Mouse (Mus musculus) lung, embryonic 16.5 days (tissue): ENCODE measurements around the gene Ccdc137. TPM values are rescaled to one million over a fixed set of nuclear protein-coding genes. Genes with fewer than 3 reads are reported as not detected.

ENCODE experiments used
- ATAC-seq: fragments of 200-750 bp; cut with Nextera tagmentation; 2 replicates; pipeline ENCODE4 v1.8.0; 2017; ENCODE audit warnings: low read depth, mild to moderate bottlenecking, moderate library complexity
- H3K27ac ChIP-seq: fragments of 300-500 bp; sonication (generic); 2 replicates; pipeline ENCODE4 v1.5.1; 2014; ENCODE audit warnings: mild to moderate bottlenecking, control low read depth, low read length
- H3K27me3 ChIP-seq: fragments of 300-500 bp; sonication (generic); 2 replicates; pipeline ENCODE4 v1.6.1; 2014; ENCODE audit warnings: low read depth, low read length, mixed read lengths; ENCODE audit not compliant: control insufficient read depth, insufficient read depth
- H3K36me3 ChIP-seq: fragments of 300-500 bp; sonication (generic); 2 replicates; pipeline ENCODE4 v1.6.1; 2014; ENCODE audit warnings: low read length; ENCODE audit not compliant: control insufficient read depth, insufficient read depth
- H3K4me1 ChIP-seq: fragments of 300-500 bp; sonication (generic); replicated peaks from 2 replicates; pipeline ENCODE4 v1.6.1; 2014; ENCODE audit warnings: low read length, mixed read lengths; ENCODE audit not compliant: control insufficient read depth, insufficient read depth
- H3K4me2 ChIP-seq: fragments of 300-500 bp; sonication (generic); 2 replicates; pipeline ENCODE4 v1.6.1; 2014; ENCODE audit warnings: low read depth, low read length, control low read depth
- H3K4me3 ChIP-seq: fragments of 300-500 bp; sonication (generic); 2 replicates; pipeline ENCODE4 v1.5.1; 2014; ENCODE audit warnings: mild to moderate bottlenecking, low read length, control low read depth
- H3K9ac ChIP-seq: fragments of 300-500 bp; sonication (generic); 2 replicates; pipeline ENCODE4 v1.6.1; 2014; ENCODE audit warnings: low read length, control low read depth
- H3K9me3 ChIP-seq: fragments of 300-500 bp; sonication (generic); 2 replicates; pipeline ENCODE4 v1.6.1; 2016; ENCODE audit warnings: low read length; ENCODE audit not compliant: control insufficient read depth
- WGBS: fragments of 180-500 bp; shearing (Covaris S2); extraction: QIAGEN DNeasy Blood & Tissue Kit; methylation state at CpG from one replicate; pipeline ENCODE4 v1.1.7; 2014; 5-methylcytosine and 5-hydroxymethylcytosine counted together
- polyA plus RNA-seq: library from polyadenylated mRNA; unstranded; fragments of >200 nt; fragmentation: Nextera tagmentation; extraction: Ambion mirVana; gene quantifications from 2 replicates; pipeline ENCODE4 v1.2.1, GENCODE M21; 2015

Ccdc137 gene
- polyA plus RNA-seq, 1 experiment from 2014 or later = 34.8 TPM

- no peak for ATAC-seq
- Histone ChIP-seq H3K9me3 (no peaks in the 10 kb centered on the region), H3K4me2 (no peak overlapping the region), H3K36me3 (no peaks in the 10 kb centered on the region), H3K9ac (no peak overlapping the region), H3K27me3 (no peaks in the 10 kb centered on the region), H3K4me3 (no peak overlapping the region), H3K27ac (no peak overlapping the region), H3K4me1 (peaks cover 8% of the 10 kb centered on the region)
- WGBS = 74% methylated on average over 3 of the region's 3 CpGs
Observed at GRCm38 (mm10) chr11:120505661-120506060, 47.7 kb downstream of the Ccdc137 start.

- H3K4me2 ChIP-seq = no peak overlapping the region
- H3K27ac ChIP-seq = peak overlapping the region; percentile 89
- ATAC-seq = peak; percentile 62
- H3K9me3 ChIP-seq = no peaks in the 10 kb centered on the region
- H3K27me3 ChIP-seq = no peaks in the 10 kb centered on the region
- no peak overlapping the region for H3K9ac ChIP-seq
- WGBS = 56% methylated on average over 4 of the region's 4 CpGs
- H3K36me3 ChIP-seq = no peaks in the 10 kb centered on the region
- peaks cover 8% of the 10 kb centered on the region for H3K4me1 ChIP-seq
- no peak overlapping the region for H3K4me3 ChIP-seq
Observed at GRCm38 (mm10) chr11:120506899-120507298, 49.0 kb downstream of the Ccdc137 start.

DNA sequence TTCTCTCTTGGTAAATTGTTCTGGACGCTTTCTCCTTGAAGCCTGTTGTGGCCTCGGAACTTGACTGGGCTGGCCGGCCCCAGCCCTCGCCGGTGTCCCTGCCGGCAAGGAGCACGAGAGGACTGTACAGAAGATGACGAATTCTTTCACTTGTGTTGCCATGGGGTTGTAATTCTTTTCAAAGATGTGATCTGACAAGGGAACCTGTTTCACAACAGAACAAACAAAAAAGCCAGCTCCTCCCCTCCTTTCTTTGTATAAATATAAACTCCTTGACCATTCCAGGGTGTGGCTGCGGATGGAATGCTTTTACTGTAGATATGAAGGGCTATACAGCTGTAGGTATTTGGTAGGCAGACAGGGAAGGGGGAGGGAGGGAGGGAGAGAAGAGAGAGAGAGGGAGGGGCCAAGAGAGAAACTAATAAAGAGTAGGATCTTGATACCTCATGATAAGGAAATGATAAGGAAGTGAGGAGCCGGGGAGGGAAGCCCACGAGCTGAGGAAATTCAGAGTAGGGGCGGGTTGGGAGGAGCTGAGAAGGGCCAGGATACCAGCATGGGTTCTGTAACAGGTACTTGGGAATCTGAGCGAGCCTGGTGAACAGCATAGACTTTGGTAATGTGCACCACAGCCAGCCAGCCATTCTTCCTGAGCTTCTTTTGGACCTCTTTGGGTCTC is 49.8 kb downstream of the Ccdc137 start:
- H3K4me1 ChIP-seq = peaks cover 8% of the 10 kb centered on the region
- no peaks in the 10 kb centered on the region for H3K36me3 ChIP-seq
- H3K9me3 ChIP-seq = no peaks in the 10 kb centered on the region
- peak overlapping the region; percentile 89 for H3K27ac ChIP-seq
- H3K27me3 ChIP-seq = no peaks in the 10 kb centered on the region
- no peak overlapping the region for H3K4me3 ChIP-seq
- H3K9ac ChIP-seq = 0 out of 2 replicates have a peak overlapping the region, but pooled peaks have one; percentile 12
- ATAC-seq = peak; percentile 88
- 0 out of 2 replicates have a peak overlapping the region, but pooled peaks have one; percentile 7 for H3K4me2 ChIP-seq
- WGBS = 44% methylated on average over 13 of the region's 13 CpGs

- ATAC-seq = 0 out of 2 replicates have a peak, but pooled peaks have one; percentile 1
- Histone ChIP-seq H3K9me3 (no peaks in the 10 kb centered on the region), H3K36me3 (no peaks in the 10 kb centered on the region), H3K27me3 (no peaks in the 10 kb centered on the region), H3K9ac (no peak overlapping the region), H3K4me3 (no peak overlapping the region), H3K4me2 (0 out of 2 replicates have a peak overlapping the region, but pooled peaks have one; percentile 7), H3K27ac (peak overlapping the region; percentile 89), H3K4me1 (peaks cover 8% of the 10 kb centered on the region)
- 71% methylated on average over 9 of the region's 9 CpGs for WGBS
Observed at GRCm38 (mm10) chr11:120508290-120508870, 50.5 kb downstream of the Ccdc137 start.

GRCm38 (mm10) chr11:120509940-120510339 is 52.0 kb downstream of the Ccdc137 start:
- peaks cover 8% of the 10 kb centered on the region for H3K4me1 ChIP-seq
- peak overlapping the region; percentile 57 for H3K4me2 ChIP-seq
- peak overlapping the region; percentile 72 for H3K27ac ChIP-seq
- H3K27me3 ChIP-seq = no peaks in the 10 kb centered on the region; the same call in 1 of the 2 replicates
- H3K9me3 ChIP-seq = no peaks in the 10 kb centered on the region
- H3K9ac ChIP-seq = peak overlapping the region; percentile 69; the same call in 1 of the 2 replicates
- no peak overlapping the region; the same call in 1 of the 2 replicates for H3K4me3 ChIP-seq
- H3K36me3 ChIP-seq = no peaks in the 10 kb centered on the region
- ATAC-seq = no peak
- 33% methylated on average over 4 of the region's 4 CpGs for WGBS

GRCm38 (mm10) chr11:120510375-120511030 is 52.6 kb downstream of the Ccdc137 start:
- Histone ChIP-seq H3K27ac (peak overlapping the region; percentile 72), H3K4me1 (peaks cover 8% of the 10 kb centered on the region), H3K9ac (peak overlapping the region; percentile 69), H3K4me3 (peak overlapping the region; percentile 35), H3K9me3 (no peaks in the 10 kb centered on the region), H3K36me3 (no peaks in the 10 kb centered on the region), H3K27me3 (no peaks in the 10 kb centered on the region; the same call in 1 of the 2 replicates), H3K4me2 (peak overlapping the region; percentile 57)
- WGBS = 7% methylated on average over 16 of the region's 16 CpGs
- ATAC-seq = peak; percentile 36

DNA sequence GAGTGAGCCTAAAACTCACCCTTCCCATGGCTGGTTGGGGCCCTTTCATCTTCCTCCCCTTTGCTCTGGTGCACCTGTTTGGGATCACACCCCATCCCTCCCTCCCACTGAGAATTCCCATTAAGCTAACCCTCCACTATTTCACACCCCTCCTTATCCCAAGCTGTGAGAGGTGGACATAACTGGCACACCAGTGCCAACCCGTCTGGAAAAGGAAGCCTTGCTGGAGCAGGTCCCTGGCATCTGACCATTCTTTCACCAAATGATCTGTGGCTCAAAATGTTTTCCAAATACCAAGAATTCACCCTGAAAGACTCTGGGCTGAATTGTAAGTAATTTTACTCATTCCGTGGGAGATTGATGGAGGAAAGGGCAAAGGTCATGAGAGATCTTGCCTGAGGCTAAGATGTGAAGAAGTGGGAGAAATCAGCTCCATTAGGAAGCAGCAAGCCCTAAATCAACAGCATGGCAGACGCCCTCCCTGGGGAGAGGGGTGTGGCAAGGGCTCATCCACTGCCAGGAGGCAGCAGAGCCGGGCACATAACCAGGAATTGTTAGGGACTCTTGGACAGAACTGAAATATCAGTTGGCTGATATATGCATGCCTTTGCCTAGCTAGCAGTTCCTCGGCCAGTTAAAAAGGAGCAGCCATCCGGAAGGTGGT is 55.0 kb downstream of the Ccdc137 start:
- Histone ChIP-seq H3K9ac (no peak overlapping the region), H3K9me3 (no peaks in the 10 kb centered on the region), H3K27ac (no peak overlapping the region), H3K4me2 (no peak overlapping the region), H3K27me3 (no peaks in the 10 kb centered on the region; the same call in 1 of the 2 replicates), H3K36me3 (no peaks in the 10 kb centered on the region), H3K4me1 (peaks cover 9% of the 10 kb centered on the region), H3K4me3 (no peak overlapping the region)
- ATAC-seq = no peak
- 26% methylated on average over 6 of the region's 6 CpGs for WGBS
